Mouse (Mus musculus) right cerebral cortex, postnatal 4 days (tissue): ENCODE measurements at regions not wholly inside any gene's neighbourhood (a gene's known extent, or its start where the extent isn't known, plus 50 kb on each side); places are given as distances from the start of the nearest gene placed in this dataset.
A peak's percentile ranks its signal among the peaks of the same experiment; 100 is the strongest.
"Not testable (repeated sequence)": the region's sequence is repeated elsewhere in the genome, so short reads cannot be mapped to it uniquely, and the experiment has no call there.

Experiments used
- DNase-seq: peaks from one replicate; pipeline ENCODE4 v3.0.0-alpha.2; 2022

- DNase-seq, result not testable (repeated sequence)
These were observed 502.6 kb upstream of the Gdi2 start for GRCm38 (mm10) chr13:3035291-3035690.

DNA sequence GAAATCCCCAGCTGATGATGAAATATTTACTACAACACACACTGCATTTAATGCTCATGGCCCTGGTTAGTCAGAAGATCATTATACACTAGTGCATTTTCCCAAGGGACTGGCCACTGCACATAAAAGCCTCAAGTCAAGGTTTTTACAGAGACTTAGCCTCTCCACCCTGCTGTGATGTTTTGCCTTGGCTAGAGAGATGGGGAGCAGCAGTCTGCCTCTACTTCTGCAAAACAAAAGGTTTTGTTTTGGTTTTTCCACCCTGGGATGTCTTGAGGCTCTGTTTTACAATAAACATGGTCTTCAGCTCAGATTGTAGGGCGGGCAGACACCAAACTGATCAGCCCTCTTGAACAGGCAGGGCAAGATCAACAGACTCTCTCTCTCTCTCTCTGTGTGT lies 500.9 kb upstream of the Gdi2 start:
- DNase-seq, result peak; percentile 1

DNA sequence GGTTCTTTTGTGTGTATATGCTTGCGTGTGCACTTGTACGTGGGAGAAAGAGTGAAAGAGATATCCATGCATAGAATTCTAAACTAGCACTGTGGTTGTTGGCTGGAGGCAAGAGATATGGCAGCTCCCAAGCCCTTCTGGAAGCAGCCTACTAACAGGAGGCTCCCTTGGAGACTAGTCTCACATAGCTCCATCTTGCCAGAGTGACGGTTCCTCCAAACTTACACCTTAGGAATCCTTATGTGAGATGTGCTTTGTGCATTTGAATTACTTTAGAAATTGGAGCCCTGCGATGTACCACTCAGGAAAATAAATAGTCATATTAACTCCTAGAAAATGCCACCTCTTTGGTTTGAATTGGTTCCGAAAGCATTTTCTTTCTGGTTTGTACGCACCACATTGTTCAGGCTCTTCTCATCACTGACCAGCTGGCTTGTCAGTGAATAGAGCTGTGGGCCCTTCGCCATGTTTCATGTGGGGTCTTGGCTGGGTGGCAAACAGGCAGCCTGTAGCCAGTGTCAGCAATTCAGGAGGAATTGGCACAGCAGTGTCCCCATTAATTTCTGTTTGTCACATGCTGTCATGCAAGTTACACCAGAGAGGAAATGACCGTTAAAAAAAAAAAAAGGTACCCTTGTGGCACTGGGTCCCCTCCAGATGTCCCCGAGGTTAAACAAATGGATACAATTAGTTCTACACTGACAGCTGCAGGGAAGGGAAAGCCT lies 491.3 kb upstream of the Gdi2 start:
- not testable (repeated sequence) for DNase-seq

GRCm38 (mm10) chr13:3083480-3083879 lies 454.4 kb upstream of the Gdi2 start:
- not testable (repeated sequence) for DNase-seq

GRCm38 (mm10) chr13:3089971-3090370 lies 447.9 kb upstream of the Gdi2 start:
- DNase-seq, result not testable (repeated sequence)

DNA sequence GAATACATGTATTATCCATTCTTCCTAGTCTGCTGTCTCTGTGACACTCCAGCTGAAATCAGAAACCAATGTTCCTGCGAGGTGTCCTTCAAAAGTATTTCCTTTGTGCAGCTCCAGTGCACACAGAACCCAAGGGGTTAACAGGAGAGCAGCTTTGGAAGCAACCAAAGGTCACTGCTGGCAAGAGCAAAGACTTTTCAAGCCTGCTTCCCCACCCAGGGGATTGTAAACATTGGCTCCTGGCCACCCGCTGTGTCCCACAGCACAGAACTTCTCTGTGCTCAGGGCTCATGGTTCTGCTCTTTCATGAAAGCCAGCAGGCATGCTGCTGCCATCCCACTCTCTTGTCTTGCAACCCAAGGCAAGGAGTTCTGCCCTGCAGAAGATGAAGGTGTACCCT lies 431.3 kb upstream of the Gdi2 start:
- DNase-seq, result not testable (repeated sequence)

- DNase-seq, result not testable (repeated sequence)
These were observed 409.7 kb upstream of the Gdi2 start for GRCm38 (mm10) chr13:3128150-3128549.

GRCm38 (mm10) chr13:3137281-3137680 lies 400.6 kb upstream of the Gdi2 start:
- not testable (repeated sequence) for DNase-seq

DNA sequence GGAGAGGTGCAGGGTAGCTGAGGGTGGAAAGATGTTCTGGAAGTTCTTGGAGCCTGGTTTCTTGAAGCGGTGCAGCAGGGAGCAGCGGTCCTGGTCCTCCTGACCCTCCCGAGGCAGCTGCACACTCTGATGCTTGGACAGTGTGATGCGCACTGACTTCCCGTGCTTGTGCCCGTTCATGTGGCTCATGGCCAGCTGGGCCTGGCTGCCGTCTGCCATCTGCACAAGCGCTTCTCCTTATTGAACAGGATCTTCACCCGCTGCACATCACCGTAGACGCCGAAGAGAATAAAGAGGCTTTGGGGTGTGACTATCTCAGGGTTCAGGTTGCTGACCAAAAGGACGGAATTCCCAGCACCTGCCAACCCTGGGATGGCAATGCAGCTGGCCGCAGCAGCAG lies 399.2 kb upstream of the Gdi2 start:
- no peak for DNase-seq

- DNase-seq, result not testable (repeated sequence)
These were observed 392.4 kb upstream of the Gdi2 start for GRCm38 (mm10) chr13:3145513-3145912.
